Mouse (Mus musculus) G1E-ER4 (cell line): ENCODE data around the gene Slc35f1. TPM values are rescaled to one million over a fixed set of nuclear protein-coding genes. Genes with fewer than 3 reads are reported as not detected.

Experiments
- GATA1 ChIP-seq: IDR thresholded peaks from one replicate; pipeline ENCODE4 v1.8.0; 2012; ENCODE audit warnings: low read length, inconsistent platforms
- polyA plus RNA-seq: library from polyadenylated mRNA; stranded (reverse); fragments of >175 nt; gene quantifications from 2 replicates; pipeline ENCODE4 v1.2.3, GENCODE M21; 2012

Slc35f1 gene
- polyA plus RNA-seq, 1 experiment: not detected

GRCm38 (mm10) chr10:52952581-52952980 lies 262.2 kb downstream of the Slc35f1 start:
- no peak for TF ChIP-seq GATA1

GRCm38 (mm10) chr10:52956728-52957127 lies 266.4 kb downstream of the Slc35f1 start:
- no peak for TF ChIP-seq GATA1

- no peak for TF ChIP-seq GATA1
Observed at GRCm38 (mm10) chr10:52979251-52979650, 288.9 kb downstream of the Slc35f1 start.

GRCm38 (mm10) chr10:52982836-52983235 lies 292.5 kb downstream of the Slc35f1 start:
- no peak for TF ChIP-seq GATA1

- TF ChIP-seq GATA1: no peak
Observed at GRCm38 (mm10) chr10:52992246-52992645, 301.9 kb downstream of the Slc35f1 start.

GRCm38 (mm10) chr10:52996886-52997285 lies 306.6 kb downstream of the Slc35f1 start:
- no peak for TF ChIP-seq GATA1

GRCm38 (mm10) chr10:53001136-53001535 lies 310.8 kb downstream of the Slc35f1 start:
- TF ChIP-seq GATA1: no peak

- no peak for TF ChIP-seq GATA1
Observed at GRCm38 (mm10) chr10:53006229-53007190, 316.2 kb downstream of the Slc35f1 start.

GRCm38 (mm10) chr10:53013878-53014277 lies 323.5 kb downstream of the Slc35f1 start:
- no peak for TF ChIP-seq GATA1

- TF ChIP-seq GATA1: no peak
Observed at GRCm38 (mm10) chr10:53028454-53028853, 338.1 kb downstream of the Slc35f1 start.

- TF ChIP-seq GATA1: no peak
Observed at GRCm38 (mm10) chr10:53035202-53035601, 344.9 kb downstream of the Slc35f1 start.

GRCm38 (mm10) chr10:53045931-53046330 lies 355.6 kb downstream of the Slc35f1 start:
- no peak for TF ChIP-seq GATA1

GRCm38 (mm10) chr10:53052521-53052920 lies 362.2 kb downstream of the Slc35f1 start:
- no peak for TF ChIP-seq GATA1

- no peak for TF ChIP-seq GATA1
Observed at GRCm38 (mm10) chr10:53060745-53061144, 370.4 kb downstream of the Slc35f1 start.

GRCm38 (mm10) chr10:53062741-53063140 lies 372.4 kb downstream of the Slc35f1 start:
- no peak for TF ChIP-seq GATA1

GRCm38 (mm10) chr10:53087811-53088210 lies 397.5 kb downstream of the Slc35f1 start:
- TF ChIP-seq GATA1: no peak

- no peak for TF ChIP-seq GATA1
Observed at GRCm38 (mm10) chr10:53091525-53091924, 401.2 kb downstream of the Slc35f1 start.
